Comparison of ENCODE assay signal across 8 mouse cellular contexts in the genomic region with DNA sequence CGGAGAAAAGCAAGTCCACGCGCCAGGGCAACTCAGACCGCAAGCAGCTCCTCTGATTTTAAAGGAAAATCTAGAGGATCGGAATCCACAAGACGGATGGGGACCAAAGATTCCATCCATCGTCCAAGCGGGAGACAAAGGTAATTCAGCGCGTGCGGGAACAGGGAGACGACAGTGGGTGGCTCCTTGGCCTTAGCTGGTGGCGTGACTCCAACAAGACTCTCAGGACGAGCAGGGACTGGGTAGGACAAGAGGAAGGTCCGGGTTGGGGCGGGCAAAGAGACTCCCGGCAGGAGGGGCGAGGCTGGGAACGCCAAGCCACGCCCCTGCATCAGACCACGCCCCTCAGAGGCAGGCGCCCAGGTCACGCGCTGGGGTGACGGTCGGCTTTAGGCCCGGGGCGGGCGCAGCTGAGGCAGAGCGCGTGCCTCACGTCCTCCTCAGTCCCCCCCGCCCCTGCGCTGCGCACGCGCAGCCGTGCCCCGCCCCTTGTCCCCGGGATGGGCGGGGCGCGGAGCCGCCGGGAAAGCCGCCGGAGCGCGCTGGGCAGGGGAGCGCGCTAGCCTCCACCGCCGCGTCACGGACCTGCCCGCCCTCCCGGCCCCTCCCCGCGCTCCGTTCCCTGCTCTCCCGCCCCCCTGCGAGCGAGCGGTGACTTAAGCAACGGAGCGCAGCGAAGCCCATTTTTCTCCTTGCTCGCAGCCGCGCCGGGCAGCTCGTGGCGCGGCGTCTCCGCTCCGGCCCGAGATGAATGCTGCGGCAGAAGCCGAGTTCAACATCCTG. TPM values are rescaled to one million over a fixed set of nuclear protein-coding genes. Genes with fewer than 3 reads are reported as not detected.
DNase-seq lines count a peak whose midpoint lies in the region; ATAC-seq and TF ChIP-seq lines count a peak whose summit lies in the region.

No protein-coding gene starts in this region.

- H3K36me3 ChIP-seq in CH12.LX (replicated peaks in 1 of 2; ENCODE audit: control insufficient read depth in 1 of 2, insufficient read depth in 1 of 2, low read length in 1 of 2): peaks cover 3 to 25% of the 10 kb centered on the region in 2 experiments
- H3K36me3 ChIP-seq in forebrain, embryonic 11.5 days (ENCODE audit: control insufficient read depth, insufficient read depth, low read length): no peaks in the 10 kb centered on the region
- no peaks in the 10 kb centered on the region for H3K36me3 ChIP-seq in heart, embryonic 16.5 days (ENCODE audit: control insufficient read depth, insufficient read depth)
- H3K36me3 ChIP-seq in liver, embryonic 15.5 days (replicated peaks): no peaks in the 10 kb centered on the region
- peaks cover 4% of the 10 kb centered on the region; the same call in 1 of the 2 replicates for H3K36me3 ChIP-seq in neural tube, embryonic 12.5 days

- peak; percentile 94 for DNase-seq in CH12.LX (ENCODE audit: extremely low read depth)
- DNase-seq in c-Kit-positive CD71-positive TER-119-negative erythroid progenitor cells, embryonic 14.5 days (ENCODE audit: low read depth): peak; percentile 90
- peak; percentile 100 for DNase-seq in forebrain, embryonic 11.5 days (ENCODE audit: low spot score)
- DNase-seq in kidney, postnatal 36 days: peak; percentile 99
- DNase-seq in telencephalon, adult 2 months (ENCODE audit: low read depth, low spot score): peak; percentile 93

- TF ChIP-seq CTCF in CH12.LX (conservative IDR thresholded peaks at IDR 0.05 in 1 of 2, IDR thresholded peaks at IDR 0.05 in 1 of 2; ENCODE audit: low read depth in 2 of 2, low read length in 2 of 2): no peak

- peaks cover 0 to 41% of the 10 kb centered on the region in 2 experiments; a peak in 2 of 4 replicates for H3K4me1 ChIP-seq in CH12.LX (ENCODE audit: control insufficient read depth in 1 of 2, insufficient read depth in 2 of 2)
- H3K4me1 ChIP-seq in forebrain, embryonic 11.5 days (replicated peaks; ENCODE audit: control insufficient read depth, insufficient read depth, low read length): no peaks in the 10 kb centered on the region
- peaks cover 3% of the 10 kb centered on the region for H3K4me1 ChIP-seq in heart, embryonic 16.5 days (ENCODE audit: control insufficient read depth, insufficient read depth, low read length)
- peaks cover 21% of the 10 kb centered on the region for H3K4me1 ChIP-seq in liver, embryonic 15.5 days (replicated peaks)
- peaks cover 4% of the 10 kb centered on the region; the same call in 1 of the 2 replicates for H3K4me1 ChIP-seq in neural tube, embryonic 12.5 days

- under 1% methylated on average over 65 of the region's 80 CpGs for WGBS in forebrain, embryonic 11.5 days
- WGBS in heart, embryonic 16.5 days: under 1% methylated on average over 79 of the region's 80 CpGs
- WGBS in liver, embryonic 15.5 days (ENCODE audit: insufficient replicate concordance): under 1% methylated on average over 69 of the region's 80 CpGs
- WGBS in neural tube, embryonic 12.5 days: under 1% methylated on average over 73 of the region's 80 CpGs

- H3K9ac ChIP-seq in CH12.LX (ENCODE audit: insufficient read depth, low read depth): peak overlapping the region; percentile 82
- H3K9ac ChIP-seq in forebrain, embryonic 11.5 days (ENCODE audit: low read length): peak overlapping the region; percentile 73
- peak overlapping the region; percentile 89 for H3K9ac ChIP-seq in heart, embryonic 16.5 days (ENCODE audit: low read length)
- H3K9ac ChIP-seq in liver, embryonic 15.5 days: peak overlapping the region; percentile 77
- peak overlapping the region; percentile 69 for H3K9ac ChIP-seq in neural tube, embryonic 12.5 days

- H3K4me3 ChIP-seq in CH12.LX (replicated peaks in 1 of 3; ENCODE audit: low read depth in 2 of 3, low read length in 2 of 3, poor library complexity in 1 of 3): peak overlapping the region; percentile 57 to 99 (median 72)
- peak overlapping the region; percentile 72 for H3K4me3 ChIP-seq in forebrain, embryonic 11.5 days (ENCODE audit: low read depth, low read length)
- peak overlapping the region; percentile 91 for H3K4me3 ChIP-seq in heart, embryonic 16.5 days (ENCODE audit: low read length)
- H3K4me3 ChIP-seq in liver, embryonic 15.5 days (replicated peaks): peak overlapping the region; percentile 80
- peak overlapping the region; percentile 61 for H3K4me3 ChIP-seq in neural tube, embryonic 12.5 days

- no peaks in the 10 kb centered on the region for H3K27me3 ChIP-seq in CH12.LX (replicated peaks)
- H3K27me3 ChIP-seq in forebrain, embryonic 11.5 days (ENCODE audit: control insufficient read depth, insufficient read depth, low read length): no peaks in the 10 kb centered on the region
- no peaks in the 10 kb centered on the region for H3K27me3 ChIP-seq in heart, embryonic 16.5 days (ENCODE audit: control insufficient read depth, insufficient read depth, low read length)
- no peaks in the 10 kb centered on the region for H3K27me3 ChIP-seq in liver, embryonic 15.5 days
- no peaks in the 10 kb centered on the region for H3K27me3 ChIP-seq in neural tube, embryonic 12.5 days (replicated peaks)

- TF ChIP-seq POLR2A in CH12.LX (IDR thresholded peaks at IDR 0.05; ENCODE audit: low read depth, low read length): peak; percentile 79; the same call in 1 of the 2 replicates

- H3K4me2 ChIP-seq in CH12.LX (ENCODE audit: insufficient read depth, low read depth, poor library complexity, severe bottlenecking): peak overlapping the region; percentile 78
- peak overlapping the region; percentile 58 for H3K4me2 ChIP-seq in forebrain, embryonic 11.5 days (ENCODE audit: low read depth, low read length, severe bottlenecking)
- H3K4me2 ChIP-seq in heart, embryonic 16.5 days (ENCODE audit: low read depth, low read length): peak overlapping the region; percentile 90
- H3K4me2 ChIP-seq in liver, embryonic 15.5 days: peak overlapping the region; percentile 93
- peak overlapping the region; percentile 66 for H3K4me2 ChIP-seq in neural tube, embryonic 12.5 days (replicated peaks)

- H3K79me2 ChIP-seq in CH12.LX (replicated peaks; ENCODE audit: control insufficient read depth, extremely low read depth, insufficient read depth, poor library complexity, severe bottlenecking): peaks cover 24% of the 10 kb centered on the region

- TF ChIP-seq EP300 in CH12.LX (IDR thresholded peaks at IDR 0.05; ENCODE audit: low read length): no peak

- no peaks in the 10 kb centered on the region for H3K9me3 ChIP-seq in CH12.LX (replicated peaks; ENCODE audit: low read length)
- no peaks in the 10 kb centered on the region for H3K9me3 ChIP-seq in forebrain, embryonic 11.5 days (ENCODE audit: control insufficient read depth, low read length)
- no peaks in the 10 kb centered on the region for H3K9me3 ChIP-seq in heart, embryonic 16.5 days (replicated peaks; ENCODE audit: control insufficient read depth, low read length)
- no peaks in the 10 kb centered on the region for H3K9me3 ChIP-seq in liver, embryonic 15.5 days (replicated peaks)
- H3K9me3 ChIP-seq in neural tube, embryonic 12.5 days: no peaks in the 10 kb centered on the region

- in situ Hi-C loops in CH12.LX (cut with MboI; ENCODE audit: low pct_ligation_motif_present, low pct_unique_long_range_greater_than_20kb, low sequenced_read_pairs): no loop called here

- ATAC-seq in forebrain, embryonic 11.5 days (replicated peaks; ENCODE audit: low FRiP score): peak; percentile 97
- peak; percentile 97 for ATAC-seq in heart, embryonic 16.5 days (replicated peaks; ENCODE audit: extremely low read depth, insufficient read depth, low FRiP score)
- ATAC-seq in liver, embryonic 15.5 days (ENCODE audit: insufficient read depth): peak; percentile 96
- peak; percentile 95 for ATAC-seq in neural tube, embryonic 12.5 days (ENCODE audit: low FRiP score, low read depth)

- TF ChIP-seq RAD21 in CH12.LX (IDR thresholded peaks at IDR 0.05; ENCODE audit: low read depth, low read length): no peak

- dilution Hi-C loops in CH12.LX (cut with MboI; ENCODE audit: extremely low pct_ligation_motif_present, extremely low pct_unique_long_range_greater_than_20kb, low sequenced_read_pairs): no loop called here

- peak overlapping the region; percentile 78 for H3K27ac ChIP-seq in CH12.LX (ENCODE audit: insufficient read depth, low read depth)
- peak overlapping the region; percentile 94 for H3K27ac ChIP-seq in forebrain, embryonic 11.5 days (ENCODE audit: low read depth, low read length)
- peak overlapping the region; percentile 94 for H3K27ac ChIP-seq in heart, embryonic 16.5 days (ENCODE audit: low read length)
- peak overlapping the region; percentile 88 for H3K27ac ChIP-seq in liver, embryonic 15.5 days (replicated peaks)
- peak overlapping the region; percentile 90 for H3K27ac ChIP-seq in neural tube, embryonic 12.5 days

TF ChIP-seq in CH12.LX, 34 proteins besides CTCF, POLR2A, EP300 and RAD21 (continues in another document):
- TF ChIP-seq PAX5 (IDR thresholded peaks at IDR 0.05; ENCODE audit: low read length): no peak
- TF ChIP-seq KAT2A (IDR thresholded peaks at IDR 0.05; ENCODE audit: insufficient replicate concordance, low read length): no peak
- TF ChIP-seq MEF2A (IDR thresholded peaks at IDR 0.05; ENCODE audit: borderline replicate concordance, low read depth, low read length): peak; percentile 62; the same call in 1 of the 2 replicates
- peak; percentile 77 for TF ChIP-seq USF1 (IDR thresholded peaks at IDR 0.05; ENCODE audit: low read depth, low read length)
- no peak for TF ChIP-seq SIN3A (IDR thresholded peaks at IDR 0.05; ENCODE audit: low read length)
- no peak for TF ChIP-seq IRF4 (IDR thresholded peaks at IDR 0.05; ENCODE audit: low read depth, low read length)
- peak; percentile 21; the same call in 1 of the 2 replicates for TF ChIP-seq TCF12 (IDR thresholded peaks at IDR 0.05; ENCODE audit: low read depth, low read length)
- peak; percentile 77 for TF ChIP-seq NELFE (IDR thresholded peaks at IDR 0.05; ENCODE audit: low read depth, low read length)
- TF ChIP-seq USF2 (conservative IDR thresholded peaks at IDR 0.05; ENCODE audit: low read depth, low read length): peak; percentile 45
- peak; percentile 98 for TF ChIP-seq BHLHE40 (IDR thresholded peaks at IDR 0.05; ENCODE audit: low read depth, low read length)
- TF ChIP-seq UBTF (IDR thresholded peaks at IDR 0.05; ENCODE audit: low read depth, low read length): 0 out of 2 replicates have a peak, but pooled peaks have one; percentile 11
- TF ChIP-seq MXI1 (IDR thresholded peaks at IDR 0.05; ENCODE audit: low read depth, low read length): peak; percentile 42
- peak; percentile 49 for TF ChIP-seq TBP (conservative IDR thresholded peaks at IDR 0.05; ENCODE audit: low read depth, low read length)
- no peak for TF ChIP-seq MYC (IDR thresholded peaks at IDR 0.05; ENCODE audit: low read depth, low read length)

RNA-seq across cellular contexts. Expression of gene Nampt, which starts 0.7 kb away (rescaled TPM):
- total RNA-seq in CH12.LX (2012; rRNA removed) (48.7 and 50.5 TPM in 2 replicates), CH12.LX (2014; rRNA removed) (206 and 222 TPM in 2 replicates)
- 84.5 and 95.6 TPM in 2 replicates for polyA plus RNA-seq in CH12.LX (2012; ENCODE audit: insufficient read length, low read depth)
- polyA plus RNA-seq in forebrain, embryonic 11.5 days (2014; fragmentation: Nextera tagmentation; extraction: Ambion mirVana): 38.4 and 38.8 TPM in 2 replicates
- 20.2 and 21.8 TPM in 2 replicates for polyA plus RNA-seq in heart, embryonic 16.5 days (2015; fragmentation: Nextera tagmentation; extraction: Ambion mirVana)
- polyA plus RNA-seq in liver, embryonic 15.5 days (2015; fragmentation: Nextera tagmentation; extraction: Ambion mirVana): 10.4 and 10.8 TPM in 2 replicates
- 27.5 and 29.9 TPM in 2 replicates for polyA plus RNA-seq in neural tube, embryonic 12.5 days (2016; fragmentation: Nextera tagmentation; extraction: Ambion mirVana)

Comparison
In these comparisons a context has a peak if more than half of its experiments do, and no peak if none do; other contexts are left out.
1. Peak in every context shown above with its lines: DNase-seq, ATAC-seq, H3K4me3 ChIP-seq and H3K27ac ChIP-seq.